Mouse (Mus musculus): ENCODE results near the gene Osgep. TPM values are rescaled to one million over a fixed set of nuclear protein-coding genes. Genes with fewer than 3 reads are reported as not detected.
A peak's percentile ranks its signal among the peaks of the same experiment; 100 is the strongest.
"Not testable (repeated sequence)": the region's sequence is repeated elsewhere in the genome, so short reads cannot be mapped to it uniquely, and the experiment has no call there.

The Osgep gene
- total and polyA plus RNA-seq, 3 experiments = 29.3 to 117 (median 29.9) TPM

- peaks cover 53% of the 10 kb centered on the region for H3K4me1 ChIP-seq (ENCODE audit: insufficient read depth, low read depth, low read length)
Measured at GRCm38 (mm10) chr14:50930754-50931492, 6.2 kb upstream of the Osgep start, which contains the start of the genes Pip4p1 and Pnp. Pip4p1 (minus strand) TSS chr14:50930856. Pnp (plus strand) TSS chr14:50931082.

GRCm38 (mm10) chr14:50930377-50930753 is 5.7 kb upstream of the Osgep start:
- H3K27me3 ChIP-seq (ENCODE audit: insufficient read depth, low read length) = no peaks in the 10 kb centered on the region
- H3K36me3 ChIP-seq (replicated peaks) = peaks cover 51% of the 10 kb centered on the region
- TF ChIP-seq CTCF (IDR thresholded peaks at IDR 0.05; ENCODE audit: low read depth, low read length) = no peak
- DNase-seq (ENCODE audit: low spot score) = no peak
- no peaks in the 10 kb centered on the region for H3K9me3 ChIP-seq (replicated peaks)
- no peak for ATAC-seq (ENCODE audit: extremely low read depth, insufficient number of reproducible peaks, low FRiP score, poor library complexity, severe bottlenecking)
- peak overlapping the region; percentile 98 for H3K4me3 ChIP-seq (ENCODE audit: low read depth, low read length)
- H3K4me1 ChIP-seq (ENCODE audit: insufficient read depth, low read depth, low read length) = peaks cover 55% of the 10 kb centered on the region

More at GRCm38 (mm10) chr14:50930754-50931492, 6.2 kb upstream of the Osgep start, which contains the start of the genes Pip4p1 and Pnp:
- no peaks in the 10 kb centered on the region for H3K9me3 ChIP-seq (replicated peaks)
- peak; percentile 94 for ATAC-seq (ENCODE audit: extremely low read depth, insufficient number of reproducible peaks, low FRiP score, poor library complexity, severe bottlenecking)
- H3K27me3 ChIP-seq (ENCODE audit: insufficient read depth, low read length) = no peaks in the 10 kb centered on the region
- no peak for TF ChIP-seq GATA1 (IDR thresholded peaks at IDR 0.05; ENCODE audit: borderline replicate concordance, low read length)
- TF ChIP-seq POLR2AphosphoS5 (IDR thresholded peaks at IDR 0.05; ENCODE audit: insufficient replicate concordance, low read depth, low read length) = 0 out of 2 replicates have a peak, but pooled peaks have one; percentile 44
- DNase-seq (ENCODE audit: low spot score) = peak; percentile 92
- H3K36me3 ChIP-seq (replicated peaks) = peaks cover 49% of the 10 kb centered on the region
- H3K4me3 ChIP-seq (ENCODE audit: low read depth, low read length) = peak within 1 kb of the TSS; percentile 98

GRCm38 (mm10) chr14:50929951-50930350 is 5.3 kb upstream of the Osgep start:
- peaks cover 55% of the 10 kb centered on the region for H3K4me1 ChIP-seq (ENCODE audit: insufficient read depth, low read depth, low read length)
- peak overlapping the region; percentile 98 for H3K4me3 ChIP-seq (ENCODE audit: low read depth, low read length)
- TF ChIP-seq GATA2 (IDR thresholded peaks at IDR 0.05; ENCODE audit: borderline replicate concordance, low read depth, low read length) (no peak), CTCF (IDR thresholded peaks at IDR 0.05; ENCODE audit: low read depth, low read length) (no peak), POLR2AphosphoS5 (IDR thresholded peaks at IDR 0.05; ENCODE audit: insufficient replicate concordance, low read depth, low read length) (no peak), GATA1 (IDR thresholded peaks at IDR 0.05; ENCODE audit: borderline replicate concordance, low read length) (no peak), TAL1 (conservative IDR thresholded peaks at IDR 0.05; ENCODE audit: low read depth, low read length) (no peak)
- peaks cover 49% of the 10 kb centered on the region for H3K36me3 ChIP-seq (replicated peaks)
- ATAC-seq (ENCODE audit: extremely low read depth, insufficient number of reproducible peaks, low FRiP score, poor library complexity, severe bottlenecking) (no peak), DNase-seq (ENCODE audit: low spot score) (no peak)
- no peaks in the 10 kb centered on the region for H3K27me3 ChIP-seq (ENCODE audit: insufficient read depth, low read length)
- no peaks in the 10 kb centered on the region for H3K9me3 ChIP-seq (replicated peaks)

- Histone ChIP-seq H3K9me3 (replicated peaks) (no peaks in the 10 kb centered on the region), H3K4me3 (ENCODE audit: low read depth, low read length) (no peak overlapping the region), H3K27me3 (ENCODE audit: insufficient read depth, low read length) (no peaks in the 10 kb centered on the region), H3K4me1 (ENCODE audit: insufficient read depth, low read depth, low read length) (peaks cover 60% of the 10 kb centered on the region), H3K36me3 (replicated peaks) (peaks cover 45% of the 10 kb centered on the region)
- TF ChIP-seq TAL1 (conservative IDR thresholded peaks at IDR 0.05; ENCODE audit: low read depth, low read length) = no peak
- no peak for TF ChIP-seq GATA2 (IDR thresholded peaks at IDR 0.05; ENCODE audit: borderline replicate concordance, low read depth, low read length)
- no peak for TF ChIP-seq GATA1 (IDR thresholded peaks at IDR 0.05; ENCODE audit: borderline replicate concordance, low read length)
- TF ChIP-seq CTCF (IDR thresholded peaks at IDR 0.05; ENCODE audit: low read depth, low read length) = no peak
- TF ChIP-seq POLR2AphosphoS5 (IDR thresholded peaks at IDR 0.05; ENCODE audit: insufficient replicate concordance, low read depth, low read length) = no peak
- ATAC-seq (ENCODE audit: extremely low read depth, insufficient number of reproducible peaks, low FRiP score, poor library complexity, severe bottlenecking) (no peak), DNase-seq (ENCODE audit: low spot score) (no peak)
Measured at GRCm38 (mm10) chr14:50927366-50927765, 2.7 kb upstream of the Osgep start.

GRCm38 (mm10) chr14:50925111-50925920 is 623 bp upstream of the Osgep start:
- Histone ChIP-seq H3K9me3 (replicated peaks) (no peaks in the 10 kb centered on the region), H3K4me3 (ENCODE audit: low read depth, low read length) (peak overlapping the region; percentile 84), H3K4me1 (ENCODE audit: insufficient read depth, low read depth, low read length) (peaks cover 49% of the 10 kb centered on the region), H3K36me3 (replicated peaks) (peaks cover 55% of the 10 kb centered on the region), H3K27me3 (ENCODE audit: insufficient read depth, low read length) (no peaks in the 10 kb centered on the region)
- DNase-seq (ENCODE audit: low spot score) (no peak), ATAC-seq (ENCODE audit: extremely low read depth, insufficient number of reproducible peaks, low FRiP score, poor library complexity, severe bottlenecking) (no peak)
- TF ChIP-seq CTCF (IDR thresholded peaks at IDR 0.05; ENCODE audit: low read depth, low read length) = no peak
- no peak for TF ChIP-seq GATA2 (IDR thresholded peaks at IDR 0.05; ENCODE audit: borderline replicate concordance, low read depth, low read length)
- TF ChIP-seq POLR2AphosphoS5 (IDR thresholded peaks at IDR 0.05; ENCODE audit: insufficient replicate concordance, low read depth, low read length) = no peak

- DNase-seq (ENCODE audit: low spot score); H3K9me3 ChIP-seq (replicated peaks); ATAC-seq (ENCODE audit: extremely low read depth, insufficient number of reproducible peaks, low FRiP score, poor library complexity, severe bottlenecking); H3K27me3 ChIP-seq (ENCODE audit: insufficient read depth, low read length): not testable (repeated sequence)
- Histone ChIP-seq H3K4me1 (ENCODE audit: insufficient read depth, low read depth, low read length) (peaks cover 32% of the 10 kb centered on the region), H3K4me3 (ENCODE audit: low read depth, low read length) (peak overlapping the region; percentile 84), H3K36me3 (replicated peaks) (peaks cover 53% of the 10 kb centered on the region)
Measured at GRCm38 (mm10) chr14:50923437-50923836, 1.3 kb downstream of the Osgep start.
